Mouse (Mus musculus): ENCODE data around the gene Gdf9.

- TF ChIP-seq POLR2A (IDR thresholded peaks at IDR 0.05; ENCODE audit: extremely low read depth, insufficient read depth, low read length): no peak
- TF ChIP-seq CTCF (IDR thresholded peaks at IDR 0.05; ENCODE audit: low read depth, low read length): no peak
These were observed 52.5 kb downstream of the Gdf9 start for GRCm38 (mm10) chr11:53483159-53483891.

Data from liver, adult 2 months (tissue).